Mouse (Mus musculus) hindbrain, postnatal 0 days (tissue): Measurements from ENCODE around the gene Lamc2. TPM values are rescaled to one million over a fixed set of nuclear protein-coding genes. Genes with fewer than 3 reads are reported as not detected.

Source experiments
- ATAC-seq: fragments of 200-750 bp; cut with Nextera tagmentation; 2 replicates; pipeline ENCODE4 v1.8.0; 2017; ENCODE audit warnings: mild to moderate bottlenecking, moderate TSS enrichment, moderate library complexity
- DNase-seq: peaks from one replicate; pipeline ENCODE4 v3.0.0-alpha.2; 2015; ENCODE audit warnings: low spot score
- H3K27ac ChIP-seq: fragments of 300-500 bp; sonication (generic); 2 replicates; pipeline ENCODE4 v1.5.1; 2014; ENCODE audit warnings: mild to moderate bottlenecking
- H3K27me3 ChIP-seq: fragments of 300-500 bp; sonication (generic); 2 replicates; pipeline ENCODE4 v1.6.1; 2014; ENCODE audit warnings: low read length, mixed read lengths; ENCODE audit not compliant: insufficient read depth
- H3K36me3 ChIP-seq: fragments of 300-500 bp; sonication (generic); 2 replicates; pipeline ENCODE4 v1.6.1; 2014; ENCODE audit warnings: low read length, mixed read lengths; ENCODE audit not compliant: insufficient read depth
- H3K4me1 ChIP-seq: fragments of 300-500 bp; sonication (generic); 2 replicates; pipeline ENCODE4 v1.6.1; 2014; ENCODE audit warnings: antibody characterized with exemption, low read length, mixed read lengths; ENCODE audit not compliant: insufficient read depth
- H3K4me2 ChIP-seq: fragments of 300-500 bp; sonication (generic); 2 replicates; pipeline ENCODE4 v1.6.1; 2014; ENCODE audit warnings: low read depth, mild to moderate bottlenecking, low read length, moderate library complexity, mixed read lengths
- H3K4me3 ChIP-seq: fragments of 300-500 bp; sonication (generic); 2 replicates; pipeline ENCODE4 v1.5.1; 2014; ENCODE audit warnings: low read length
- H3K9ac ChIP-seq: fragments of 300-500 bp; sonication (generic); replicated peaks from 2 replicates; pipeline ENCODE4 v1.6.1; 2014; ENCODE audit warnings: mild to moderate bottlenecking, low read length, moderate library complexity, mixed read lengths
- H3K9me3 ChIP-seq: fragments of 300-500 bp; sonication (generic); 2 replicates; pipeline ENCODE4 v1.6.1; 2016; ENCODE audit warnings: low read length, mixed read lengths
- CTCF ChIP-seq: IDR thresholded peaks from 2 replicates; pipeline ENCODE4 v1.5.1; 2016; ENCODE audit warnings: antibody characterized with exemption, control low read depth, low read depth
- WGBS: fragments of 180-500 bp; shearing (Covaris S2); extraction: QIAGEN DNeasy Blood & Tissue Kit; methylation state at CpG from one replicate; pipeline ENCODE4 v1.1.7; 2014; 5-methylcytosine and 5-hydroxymethylcytosine counted together
- polyA plus RNA-seq: library from polyadenylated mRNA; unstranded; fragments of >200 nt; fragmentation: Nextera tagmentation; extraction: Ambion mirVana; gene quantifications from 2 replicates; pipeline ENCODE4 v1.2.1, GENCODE M21; 2015
- total RNA-seq: library from RNA; depleted of rRNA; stranded (reverse); fragments of >200 nt; gene quantifications from 2 replicates; pipeline ENCODE4 v1.2.3, GENCODE M21; 2014

Lamc2 gene
- total and polyA plus RNA-seq, 2 experiments from 2014 or later = 4.4 to 5.8 TPM

DNA sequence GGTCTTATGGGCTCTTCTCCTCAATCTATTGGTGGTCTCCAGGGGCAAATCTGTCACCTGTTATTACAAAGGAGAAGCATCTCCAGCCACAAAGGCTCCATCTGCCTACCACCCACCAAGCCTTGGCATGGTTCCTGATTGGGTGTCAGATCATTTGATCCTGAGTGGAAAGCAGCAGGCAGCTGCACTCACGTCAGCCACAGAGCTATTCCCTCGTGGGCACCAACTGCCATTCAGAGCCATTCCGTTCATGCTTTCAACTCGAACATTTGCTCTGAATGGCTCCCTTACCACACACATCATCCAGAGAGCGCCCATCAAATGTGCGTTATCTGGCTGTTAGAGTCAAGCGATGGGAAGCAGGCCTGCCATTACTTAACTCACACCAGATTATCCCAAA is 78.4 kb downstream of the Lamc2 start:
- Histone ChIP-seq H3K36me3 (peaks cover 6% of the 10 kb centered on the region; the same call in 1 of the 2 replicates), H3K27me3 (no peaks in the 10 kb centered on the region), H3K9me3 (no peaks in the 10 kb centered on the region), H3K4me1 (peaks cover 4% of the 10 kb centered on the region; the same call in 1 of the 2 replicates), H3K4me2 (no peak overlapping the region), H3K4me3 (no peak overlapping the region), H3K27ac (no peak overlapping the region), H3K9ac (no peak overlapping the region)
- peak; percentile 74 for DNase-seq
- peak; percentile 78 for ATAC-seq
- 29% methylated on average over 7 of the region's 7 CpGs for WGBS
- TF ChIP-seq CTCF = no peak

DNA sequence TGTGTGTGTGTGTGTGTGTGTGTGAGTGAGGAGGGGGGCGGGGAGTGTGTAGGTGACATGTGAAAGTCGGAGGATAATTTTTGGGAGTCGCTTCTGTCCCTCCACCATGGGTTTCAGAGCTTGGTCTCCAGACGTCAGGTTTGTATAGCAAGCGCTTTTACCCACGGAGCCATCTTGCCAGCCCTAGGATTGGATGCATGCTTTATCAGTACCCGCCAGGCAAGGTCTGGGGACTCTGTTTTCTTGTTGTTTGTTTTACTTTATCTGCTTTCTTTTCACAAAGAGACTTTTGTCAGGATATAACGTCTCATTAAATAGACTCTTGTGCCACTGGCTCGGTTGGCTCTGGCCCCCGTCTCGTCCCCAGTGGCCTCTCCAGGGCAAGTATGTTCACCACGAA is 81.4 kb downstream of the Lamc2 start:
- WGBS = 74% methylated on average over 12 of the region's 12 CpGs

DNA sequence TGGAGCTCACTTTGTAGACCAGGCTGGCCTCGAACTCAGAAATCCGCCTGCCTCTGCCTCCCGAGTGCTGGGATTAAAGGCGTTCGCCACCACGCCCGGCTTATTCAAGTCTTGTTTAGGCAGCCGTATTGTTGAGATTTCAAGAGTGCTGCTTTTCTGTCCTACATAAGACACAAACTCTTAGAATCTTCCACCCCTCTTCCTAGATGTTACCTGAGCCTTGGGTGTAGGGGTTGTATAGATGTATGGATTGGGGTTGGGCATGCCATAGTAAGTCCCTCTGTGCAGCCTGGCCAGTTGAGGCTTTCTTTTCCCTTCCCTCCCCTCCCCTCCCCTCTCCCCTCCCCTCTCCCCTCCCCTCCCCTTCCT is 83.1 kb downstream of the Lamc2 start:
- TF ChIP-seq CTCF = no peak
- ATAC-seq = no peak
- Histone ChIP-seq H3K9me3 (no peaks in the 10 kb centered on the region), H3K9ac (no peak overlapping the region), H3K27me3 (no peaks in the 10 kb centered on the region), H3K4me2 (no peak overlapping the region), H3K27ac (no peak overlapping the region), H3K4me3 (no peak overlapping the region), H3K4me1 (peaks cover 4% of the 10 kb centered on the region; the same call in 1 of the 2 replicates), H3K36me3 (no peaks in the 10 kb centered on the region)
- WGBS = over 99% methylated on average over 7 of the region's 8 CpGs
- DNase-seq = no peak

More for the DNA sequence above, 81.4 kb downstream of the Lamc2 start:
- no peak for TF ChIP-seq CTCF
- Histone ChIP-seq H3K36me3 (no peaks in the 10 kb centered on the region), H3K4me1 (peaks cover 4% of the 10 kb centered on the region; the same call in 1 of the 2 replicates), H3K4me3 (no peak overlapping the region), H3K9ac (no peak overlapping the region), H3K4me2 (no peak overlapping the region), H3K27me3 (no peaks in the 10 kb centered on the region), H3K9me3 (no peaks in the 10 kb centered on the region), H3K27ac (no peak overlapping the region)
- no peak for ATAC-seq
- DNase-seq = no peak

DNA sequence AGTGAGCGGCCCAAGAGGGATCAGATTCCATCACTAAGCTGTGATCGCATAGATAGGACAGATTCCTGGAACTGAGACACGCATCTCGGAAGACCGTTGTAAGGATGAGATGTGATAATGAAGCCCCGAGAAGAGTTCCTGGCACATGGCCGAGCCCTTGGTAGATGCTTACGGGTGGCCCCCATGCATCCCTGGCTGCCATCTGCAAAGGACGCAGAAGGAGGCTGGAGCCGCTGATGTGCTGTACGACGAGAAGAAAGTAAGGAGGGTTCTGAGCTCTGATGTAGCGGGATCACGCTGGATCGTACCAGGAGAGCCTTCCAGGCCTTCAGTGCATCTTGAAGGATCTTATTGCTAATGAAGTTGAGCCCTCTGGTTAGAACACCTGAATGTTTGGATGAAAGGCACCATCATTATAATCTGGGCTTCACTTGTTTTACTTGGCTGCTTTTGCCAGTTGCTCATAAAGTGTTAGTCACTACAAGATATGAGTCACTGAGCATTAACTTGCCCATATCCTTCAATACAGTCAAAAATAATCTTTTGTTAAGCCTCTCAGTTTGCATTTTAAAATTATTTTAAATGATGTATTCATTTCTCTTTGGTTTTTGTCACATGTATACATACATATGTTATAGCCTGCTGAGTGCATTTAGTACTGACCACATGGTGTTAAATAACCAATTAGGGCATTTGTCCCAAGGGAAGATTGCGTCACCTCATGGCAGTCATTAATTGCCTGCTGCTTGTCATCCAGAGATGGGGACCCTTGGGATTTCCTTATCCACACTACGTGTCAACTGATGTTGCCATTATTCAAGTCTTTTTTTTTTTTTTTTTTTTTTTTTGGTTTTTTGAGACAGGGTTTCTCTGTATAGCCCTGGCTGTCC is 83.7 kb downstream of the Lamc2 start:
- Histone ChIP-seq H3K4me2 (no peak overlapping the region), H3K27ac (no peak overlapping the region), H3K9me3 (no peaks in the 10 kb centered on the region), H3K27me3 (no peaks in the 10 kb centered on the region), H3K9ac (no peak overlapping the region), H3K4me3 (no peak overlapping the region), H3K4me1 (peaks cover 2% of the 10 kb centered on the region; the same call in 1 of the 2 replicates), H3K36me3 (no peaks in the 10 kb centered on the region)
- ATAC-seq (no peak), DNase-seq (peak; percentile 36)
- no peak for TF ChIP-seq CTCF
- 90% methylated on average over 17 of the region's 17 CpGs for WGBS

DNA sequence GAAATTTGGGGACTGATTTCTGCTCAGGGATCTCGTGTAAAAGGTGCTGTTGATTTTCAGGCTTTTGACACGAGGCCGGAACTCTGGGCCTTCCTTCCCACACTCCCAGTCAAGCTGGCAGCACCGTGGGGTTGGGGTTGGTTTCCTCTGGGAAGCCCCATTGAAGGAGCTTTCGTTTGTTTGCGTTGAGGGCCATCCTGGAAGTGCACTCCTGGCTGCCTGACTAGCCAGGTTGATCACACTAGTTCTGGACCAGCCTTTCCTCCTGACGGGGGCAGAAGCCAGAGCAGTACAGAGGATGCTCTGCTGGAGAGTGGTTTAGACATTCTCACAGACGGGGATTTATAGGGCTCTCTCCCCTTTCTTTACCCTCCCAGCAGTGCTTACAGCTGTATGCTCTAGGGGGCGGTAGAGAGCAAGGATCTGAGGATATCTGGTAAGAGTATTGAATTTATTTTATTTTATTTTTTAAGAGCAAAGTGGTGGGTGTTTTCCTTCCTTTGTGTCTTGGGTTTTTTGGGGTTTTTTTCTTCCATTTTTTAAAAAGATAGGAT is 84.8 kb downstream of the Lamc2 start:
- 43% methylated on average over 9 of the region's 9 CpGs for WGBS
- H3K4me1 ChIP-seq = no peaks in the 10 kb centered on the region
- H3K9me3 ChIP-seq = no peaks in the 10 kb centered on the region
- H3K27ac ChIP-seq = no peak overlapping the region
- H3K36me3 ChIP-seq = no peaks in the 10 kb centered on the region
- peak; percentile 75 for TF ChIP-seq CTCF
- peak; percentile 67 for DNase-seq
- no peak overlapping the region for H3K4me3 ChIP-seq
- H3K9ac ChIP-seq = no peak overlapping the region
- no peaks in the 10 kb centered on the region for H3K27me3 ChIP-seq
- H3K4me2 ChIP-seq = no peak overlapping the region
- ATAC-seq = 0 out of 2 replicates have a peak, but pooled peaks have one; percentile 46

DNA sequence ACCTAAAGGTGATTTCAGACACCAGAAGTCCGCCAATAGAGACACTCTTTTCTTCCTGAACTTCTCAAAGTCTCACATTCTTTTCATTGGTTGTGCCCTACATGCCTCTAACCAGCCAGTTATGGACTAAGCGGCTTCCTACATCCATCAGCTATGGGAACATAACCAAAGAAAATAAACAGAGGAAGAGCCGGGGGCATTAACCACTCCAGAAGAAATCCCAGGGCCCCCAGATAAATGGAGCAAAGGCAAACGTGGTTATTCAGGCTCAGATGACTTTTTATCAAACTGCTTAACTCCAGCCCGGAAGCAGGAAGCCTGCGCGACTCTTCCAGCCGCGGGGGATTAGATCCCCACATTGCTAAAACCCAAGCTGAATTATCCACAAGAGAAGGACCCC is 85.3 kb downstream of the Lamc2 start:
- DNase-seq = no peak
- no peak overlapping the region for H3K27ac ChIP-seq
- H3K9me3 ChIP-seq = no peaks in the 10 kb centered on the region
- H3K4me3 ChIP-seq = no peak overlapping the region
- H3K4me2 ChIP-seq = no peak overlapping the region
- no peak overlapping the region for H3K9ac ChIP-seq
- no peaks in the 10 kb centered on the region for H3K27me3 ChIP-seq
- H3K36me3 ChIP-seq = no peaks in the 10 kb centered on the region
- no peak for TF ChIP-seq CTCF
- 62% methylated on average over 9 of the region's 9 CpGs for WGBS
- no peaks in the 10 kb centered on the region for H3K4me1 ChIP-seq
- ATAC-seq = no peak

DNA sequence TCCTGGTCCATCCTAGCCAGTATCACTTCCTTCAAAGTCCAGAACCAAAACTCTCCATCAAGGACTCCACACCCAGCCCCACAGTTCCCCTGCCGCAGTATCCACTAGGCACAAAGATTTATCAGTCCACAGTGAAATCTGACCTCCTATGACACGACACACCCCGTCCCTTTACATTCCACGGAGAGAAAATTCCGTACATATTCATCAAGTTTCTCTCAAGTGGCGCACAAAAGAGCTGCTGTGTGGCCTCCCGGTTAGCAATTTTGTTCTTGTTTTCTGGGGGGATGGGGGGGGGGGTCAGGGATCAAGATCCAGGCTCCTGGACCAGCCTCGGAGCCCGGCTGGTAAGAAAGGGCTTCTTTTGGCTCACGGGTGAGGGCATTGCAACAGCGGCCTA is 87.7 kb downstream of the Lamc2 start:
- DNase-seq (no peak), ATAC-seq (no peak)
- no peaks in the 10 kb centered on the region for H3K4me1 ChIP-seq
- no peak overlapping the region for H3K9ac ChIP-seq
- no peaks in the 10 kb centered on the region for H3K9me3 ChIP-seq
- H3K27ac ChIP-seq = no peak overlapping the region
- WGBS = 44% methylated on average over 11 of the region's 11 CpGs
- H3K36me3 ChIP-seq = no peaks in the 10 kb centered on the region
- H3K4me2 ChIP-seq = no peak overlapping the region
- no peak for TF ChIP-seq CTCF
- no peak overlapping the region for H3K4me3 ChIP-seq
- H3K27me3 ChIP-seq = no peaks in the 10 kb centered on the region
